Mouse (Mus musculus): ENCODE results near the gene Znrf1.

GRCm38 (mm10) chr8:111624853-111625221 lies 88.9 kb downstream of the Znrf1 start:
- no peak for TF ChIP-seq CTCF (IDR thresholded peaks at IDR 0.05; ENCODE audit: extremely low read depth, insufficient read length, insufficient replicate concordance, low read depth, low read length)
- TF ChIP-seq POLR2A (IDR thresholded peaks at IDR 0.05; ENCODE audit: low read depth, low read length), result no peak

All from small intestine, adult 2 months (tissue).